Mouse (Mus musculus) MEL (cell line): Measurements from ENCODE around the gene Vmn2r88. TPM values are rescaled to one million over a fixed set of nuclear protein-coding genes. Genes with fewer than 3 reads are reported as not detected.

ENCODE experiments used
- DNase-seq: peaks from one replicate; pipeline ENCODE4 v3.0.0; 2011; ENCODE audit warnings: low read depth, low spot score
- H3K27ac ChIP-seq: 2 replicates; pipeline ENCODE4 v1.5.1; 2012; ENCODE audit warnings: low read depth, mild to moderate bottlenecking, control low read depth, low read length, moderate library complexity; ENCODE audit not compliant: control insufficient read depth
- H3K27me3 ChIP-seq, 2 experiments: fragments of 150-350 bp in 1 of 2; sonication (generic) in 1 of 2; 2 replicates each; pipeline ENCODE4 v1.6.1; 2012; ENCODE audit warnings: low read length in 2 of 2, mild to moderate bottlenecking in 2 of 2, improper control_type of control experiment in 1 of 2, moderate library complexity in 1 of 2; ENCODE audit not compliant: insufficient read depth in 2 of 2, control insufficient read depth in 1 of 2
- H3K36me3 ChIP-seq, 2 experiments: 2 replicates each; pipeline ENCODE4 v1.6.1; 2012 to 2014; ENCODE audit warnings: low read length in 2 of 2, improper control_type of control experiment in 1 of 2, inconsistent platforms in 1 of 2, mild to moderate bottlenecking in 1 of 2; ENCODE audit not compliant: insufficient read depth in 2 of 2, control insufficient read depth in 1 of 2
- H3K4me1 ChIP-seq, 2 experiments: fragments of 150-350 bp in 1 of 2; sonication (generic) in 1 of 2; 2 replicates each; pipeline ENCODE4 v1.6.1; 2012; ENCODE audit warnings: low read length in 2 of 2, improper control_type of control experiment in 1 of 2, mild to moderate bottlenecking in 1 of 2; ENCODE audit not compliant: insufficient read depth in 2 of 2, control insufficient read depth in 1 of 2
- H3K4me3 ChIP-seq, 2 experiments: fragments of 150-350 bp in 1 of 2; sonication (generic) in 1 of 2; 2 replicates each; pipeline ENCODE4 v1.5.1; 2012; ENCODE audit warnings: low read depth in 2 of 2, low read length in 2 of 2, mild to moderate bottlenecking in 2 of 2, moderate library complexity in 2 of 2, control low read depth in 1 of 2, improper control_type of control experiment in 1 of 2; ENCODE audit not compliant: control insufficient read depth in 1 of 2, insufficient read depth in 1 of 2
- H3K79me2 ChIP-seq: 2 replicates; pipeline ENCODE4 v1.6.1; 2012; ENCODE audit warnings: mild to moderate bottlenecking, low read length, moderate library complexity; ENCODE audit not compliant: control insufficient read depth, poor library complexity, insufficient read depth
- H3K9ac ChIP-seq: 2 replicates; pipeline ENCODE4 v1.6.1; 2012; ENCODE audit warnings: low read depth, mild to moderate bottlenecking, control low read depth, low read length, moderate library complexity; ENCODE audit not compliant: control insufficient read depth, poor library complexity, severe bottlenecking
- H3K9me3 ChIP-seq: fragments of 150-350 bp; sonication (generic); replicated peaks from 2 replicates; pipeline ENCODE4 v1.6.1; 2012; ENCODE audit warnings: mild to moderate bottlenecking, low read length, improper control_type of control experiment, moderate library complexity; ENCODE audit not compliant: insufficient read depth
- BHLHE40 ChIP-seq: IDR thresholded peaks from 2 replicates; pipeline ENCODE4 v1.6.1; 2012; ENCODE audit warnings: low read depth, mild to moderate bottlenecking, inconsistent platforms, low read length, improper control_type of control experiment, borderline replicate concordance
- CTCF ChIP-seq, 3 experiments: IDR thresholded peaks in 2 of 3; conservative IDR thresholded peaks in 1 of 3; 2 replicates each; pipeline ENCODE4 v1.5.1; 2011 to 2012; ENCODE audit warnings: low read length in 3 of 3, low read depth in 2 of 3, mild to moderate bottlenecking in 2 of 3, improper control_type of control experiment in 1 of 3, inconsistent platforms in 1 of 3, mixed read lengths in 1 of 3, moderate library complexity in 1 of 3; ENCODE audit not compliant: control insufficient read depth in 1 of 3, insufficient read depth in 1 of 3, poor library complexity in 1 of 3, severe bottlenecking in 1 of 3
- E2F4 ChIP-seq: IDR thresholded peaks from 2 replicates; pipeline ENCODE4 v1.6.1; 2011; ENCODE audit warnings: low read depth, low read length, improper control_type of control experiment, borderline replicate concordance
- ETS1 ChIP-seq: IDR thresholded peaks from 2 replicates; pipeline ENCODE4 v1.6.1; 2012; ENCODE audit warnings: low read depth, mild to moderate bottlenecking, inconsistent platforms, low read length, improper control_type of control experiment, moderate library complexity
- GABPA ChIP-seq: IDR thresholded peaks from 2 replicates; pipeline ENCODE4 v1.6.1; 2012; ENCODE audit warnings: low read depth, mild to moderate bottlenecking, inconsistent platforms, low read length, improper control_type of control experiment, moderate library complexity
- GATA1 ChIP-seq: IDR thresholded peaks from 2 replicates; pipeline ENCODE4 v1.6.1; 2011; ENCODE audit warnings: low read depth, low read length, improper control_type of control experiment
- JUND ChIP-seq: IDR thresholded peaks from 2 replicates; pipeline ENCODE4 v1.6.1; 2011; ENCODE audit warnings: low read depth, mild to moderate bottlenecking, improper control_type of control experiment, low read length
- KAT2A ChIP-seq: conservative IDR thresholded peaks from 2 replicates; pipeline ENCODE4 v1.6.1; 2012; ENCODE audit warnings: low read depth, low read length, improper control_type of control experiment, inconsistent platforms
- MAFK ChIP-seq: IDR thresholded peaks from 2 replicates; pipeline ENCODE4 v1.6.1; 2011; ENCODE audit warnings: low read depth, mild to moderate bottlenecking, low read length, improper control_type of control experiment, borderline replicate concordance
- MAX ChIP-seq: IDR thresholded peaks from 2 replicates; pipeline ENCODE4 v1.6.1; 2011; ENCODE audit warnings: low read length, improper control_type of control experiment
- MXI1 ChIP-seq: IDR thresholded peaks from 2 replicates; pipeline ENCODE4 v1.6.1; 2011; ENCODE audit warnings: mild to moderate bottlenecking, low read depth, low read length, improper control_type of control experiment
- MYB ChIP-seq: IDR thresholded peaks from 2 replicates; pipeline ENCODE4 v1.6.1; 2011; ENCODE audit warnings: mild to moderate bottlenecking, low read depth, low read length, improper control_type of control experiment
- NELFE ChIP-seq: IDR thresholded peaks from 2 replicates; pipeline ENCODE4 v1.6.1; 2011; ENCODE audit warnings: low read depth, low read length, improper control_type of control experiment
- POLR2A ChIP-seq, 2 experiments: IDR thresholded peaks; 2 replicates each; pipeline ENCODE4 v1.6.1; 2011 to 2012; ENCODE audit warnings: low read length in 2 of 2, mild to moderate bottlenecking in 2 of 2, control low read depth in 1 of 2, improper control_type of control experiment in 1 of 2, low read depth in 1 of 2, moderate library complexity in 1 of 2; ENCODE audit not compliant: control insufficient read depth in 1 of 2, insufficient read depth in 1 of 2, poor library complexity in 1 of 2
- POLR2AphosphoS5 ChIP-seq: IDR thresholded peaks from 2 replicates; pipeline ENCODE4 v1.6.1; 2012; ENCODE audit warnings: low read depth, borderline replicate concordance, mild to moderate bottlenecking, inconsistent platforms, low read length, moderate library complexity, mixed read lengths
- RCOR1 ChIP-seq: IDR thresholded peaks from 2 replicates; pipeline ENCODE4 v1.6.1; 2012; ENCODE audit warnings: low read depth, mild to moderate bottlenecking, inconsistent platforms, low read length, improper control_type of control experiment
- SMC3 ChIP-seq: IDR thresholded peaks from 2 replicates; pipeline ENCODE4 v1.6.1; 2011; ENCODE audit warnings: low read depth, low read length, improper control_type of control experiment
- TBP ChIP-seq: IDR thresholded peaks from 2 replicates; pipeline ENCODE4 v1.8.0; 2011; ENCODE audit warnings: low read depth, low read length, improper control_type of control experiment
- TCF12 ChIP-seq: IDR thresholded peaks from 2 replicates; pipeline ENCODE4 v1.6.1; 2014; ENCODE audit warnings: low read depth, mild to moderate bottlenecking, inconsistent platforms, low read length, improper control_type of control experiment, moderate library complexity
- UBTF ChIP-seq: IDR thresholded peaks from 2 replicates; pipeline ENCODE4 v1.6.1; 2012; ENCODE audit warnings: low read depth, mild to moderate bottlenecking, inconsistent platforms, low read length, improper control_type of control experiment, moderate library complexity, borderline replicate concordance; ENCODE audit not compliant: insufficient read depth
- USF1 ChIP-seq: IDR thresholded peaks from 2 replicates; pipeline ENCODE4 v1.6.1; 2014; ENCODE audit warnings: low read depth, mild to moderate bottlenecking, inconsistent platforms, low read length, improper control_type of control experiment, moderate library complexity
- USF2 ChIP-seq, 2 experiments: IDR thresholded peaks; 2 replicates each; pipeline ENCODE4 v1.6.1; 2011 to 2012; ENCODE audit warnings: improper control_type of control experiment in 2 of 2, low read length in 2 of 2, borderline replicate concordance in 1 of 2, inconsistent platforms in 1 of 2, low read depth in 1 of 2, mild to moderate bottlenecking in 1 of 2; ENCODE audit not compliant: insufficient read depth in 1 of 2
- polyA plus RNA-seq, 2 experiments: library from polyadenylated mRNA; stranded (reverse) in 1 of 2; unstranded in 1 of 2; fragments of >175 nt in 1 of 2; fragments of >200 nt in 1 of 2; gene quantifications; 2 replicates each; pipeline versions ENCODE4 v1.2.1 to v1.2.4; 2012; ENCODE audit warnings: low replicate concordance in 2 of 2, low read depth in 1 of 2; ENCODE audit not compliant: insufficient read length in 2 of 2, insufficient read depth in 1 of 2, missing spikeins in 1 of 2
- total RNA-seq: library from RNA; depleted of rRNA; stranded (reverse); fragments of 300-350 nt; gene quantifications from 2 replicates; pipeline ENCODE4 v1.2.3, GENCODE M21; 2012

Gene Vmn2r88
- total and polyA plus RNA-seq, 3 experiments, result not detected

DNA sequence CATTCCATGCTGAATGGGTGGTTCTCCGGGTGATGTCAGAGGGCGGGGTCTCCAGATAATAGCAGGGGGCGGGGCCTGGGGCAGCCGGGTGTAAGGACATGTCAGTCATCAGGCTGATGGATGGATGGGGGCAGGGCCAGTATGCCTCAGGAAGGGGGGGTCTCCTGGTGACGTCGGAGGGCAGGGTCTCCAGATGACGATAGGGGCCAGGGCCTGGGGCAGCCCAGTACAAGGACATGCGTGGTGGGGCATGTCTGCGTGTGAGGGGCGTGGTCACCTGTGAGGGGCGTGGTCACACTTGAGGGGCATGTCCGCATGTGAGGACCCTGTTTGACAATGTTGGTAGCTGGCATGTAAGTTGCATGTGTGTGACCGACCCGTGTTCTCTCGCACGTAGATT lies 23.9 kb downstream of the Vmn2r88 start:
- H3K79me2 ChIP-seq, result no peaks in the 10 kb centered on the region
- no peaks in the 10 kb centered on the region for H3K4me1 ChIP-seq
- no peaks in the 10 kb centered on the region for H3K27me3 ChIP-seq
- DNase-seq, result no peak
- H3K27ac ChIP-seq, result no peak overlapping the region
- no peaks in the 10 kb centered on the region for H3K9me3 ChIP-seq
- no peak overlapping the region for H3K4me3 ChIP-seq
- no peaks in the 10 kb centered on the region for H3K36me3 ChIP-seq
- TF ChIP-seq POLR2A (IDR thresholded peaks at IDR 0.05; ENCODE audit: control insufficient read depth in 1 of 2, insufficient read depth in 1 of 2, low read depth in 1 of 2, low read length in 2 of 2, poor library complexity in 1 of 2) (no peak), GABPA (no peak), GATA1 (no peak), MYB (no peak), BHLHE40 (no peak), ETS1 (no peak), POLR2AphosphoS5 (no peak), MAFK (no peak), NELFE (no peak), USF2 (IDR thresholded peaks at IDR 0.05; ENCODE audit: borderline replicate concordance in 1 of 2, insufficient read depth in 1 of 2, low read depth in 1 of 2, low read length in 2 of 2) (no peak), KAT2A (no peak)
- H3K9ac ChIP-seq, result no peak overlapping the region

DNA sequence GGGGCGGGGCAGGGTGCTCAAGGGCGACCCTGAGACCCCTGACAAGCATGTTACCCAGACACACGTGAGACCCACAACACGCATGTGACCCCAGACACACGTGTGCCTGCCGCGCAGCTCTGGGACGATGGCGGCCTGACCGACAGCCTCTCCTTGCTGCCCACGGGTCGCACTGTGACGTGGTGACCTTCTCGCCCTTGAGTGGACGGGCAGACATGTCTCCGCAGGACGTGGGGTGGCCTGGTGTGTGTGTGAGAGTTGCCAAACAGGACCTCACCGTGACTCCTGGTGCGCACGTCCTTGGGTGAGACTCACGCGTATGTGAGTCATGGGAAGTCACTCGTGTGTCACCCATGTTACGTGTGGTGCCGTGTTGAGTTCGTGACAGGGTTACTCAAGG lies 24.4 kb downstream of the Vmn2r88 start:
- no peak for DNase-seq
- H3K27me3 ChIP-seq, result no peaks in the 10 kb centered on the region
- no peak overlapping the region for H3K27ac ChIP-seq
- H3K4me1 ChIP-seq, result no peaks in the 10 kb centered on the region
- no peaks in the 10 kb centered on the region for H3K36me3 ChIP-seq
- no peaks in the 10 kb centered on the region for H3K9me3 ChIP-seq
- no peak overlapping the region for H3K4me3 ChIP-seq
- TF ChIP-seq MAX (no peak), TBP (no peak), MAFK (no peak), USF1 (no peak), UBTF (no peak), JUND (no peak), CTCF (IDR thresholded peaks at IDR 0.05 in 2 of 3, conservative IDR thresholded peaks at IDR 0.05 in 1 of 3; ENCODE audit: control insufficient read depth in 1 of 3, insufficient read depth in 1 of 3, low read depth in 2 of 3, low read length in 3 of 3, poor library complexity in 1 of 3, severe bottlenecking in 1 of 3) (no peak), KAT2A (no peak), TCF12 (no peak), USF2 (IDR thresholded peaks at IDR 0.05; ENCODE audit: borderline replicate concordance in 1 of 2, insufficient read depth in 1 of 2, low read depth in 1 of 2, low read length in 2 of 2) (no peak), RCOR1 (no peak), GABPA (no peak), MYB (no peak), SMC3 (no peak), MXI1 (no peak), E2F4 (no peak)
- TF ChIP-seq, all 39 proteins: peak for 0
- no peak overlapping the region for H3K9ac ChIP-seq
- H3K79me2 ChIP-seq, result no peaks in the 10 kb centered on the region
